Mouse (Mus musculus) heart, embryonic 14.5 days (tissue): ENCODE results near the gene 1500009C09Rik. TPM values are rescaled to one million over a fixed set of nuclear protein-coding genes. Genes with fewer than 3 reads are reported as not detected.

Experiments
- ATAC-seq: fragments of 200-750 bp; cut with Nextera tagmentation; 2 replicates; pipeline ENCODE4 v1.8.0; 2017; ENCODE audit warnings: low read depth, moderate TSS enrichment; ENCODE audit not compliant: insufficient number of reproducible peaks, insufficient read depth, low FRiP score
- H3K27ac ChIP-seq, 2 experiments: fragments of 200-500 bp in 1 of 2; fragments of 300-500 bp in 1 of 2; sonication (generic) in 1 of 2; replicated peaks in 1 of 2; 2 replicates each; pipeline ENCODE4 v1.5.1; 2012 to 2014; ENCODE audit warnings: low read depth in 2 of 2, low read length in 2 of 2, control low read depth in 1 of 2, mild to moderate bottlenecking in 1 of 2, mixed read lengths in 1 of 2; ENCODE audit not compliant: control insufficient read depth in 1 of 2, insufficient read depth in 1 of 2
- H3K27me3 ChIP-seq: fragments of 300-500 bp; sonication (generic); 2 replicates; pipeline ENCODE4 v1.6.1; 2014; ENCODE audit warnings: mild to moderate bottlenecking, low read length, control low read depth; ENCODE audit not compliant: control insufficient read depth, insufficient read depth
- H3K36me3 ChIP-seq: fragments of 300-500 bp; sonication (generic); 2 replicates; pipeline ENCODE4 v1.6.1; 2014; ENCODE audit warnings: mild to moderate bottlenecking, control low read depth, low read length, mixed read lengths; ENCODE audit not compliant: control insufficient read depth, insufficient read depth
- H3K4me1 ChIP-seq, 2 experiments: fragments of 200-500 bp in 1 of 2; fragments of 300-500 bp in 1 of 2; sonication (generic) in 1 of 2; 2 replicates each; pipeline ENCODE4 v1.6.1; 2012 to 2014; ENCODE audit warnings: low read length in 2 of 2, control low read depth in 1 of 2, mixed read lengths in 1 of 2; ENCODE audit not compliant: control insufficient read depth in 2 of 2, insufficient read depth in 2 of 2
- H3K4me2 ChIP-seq: fragments of 300-500 bp; sonication (generic); 2 replicates; pipeline ENCODE4 v1.6.1; 2014; ENCODE audit warnings: mild to moderate bottlenecking, low read length
- H3K4me3 ChIP-seq, 2 experiments: fragments of 200-500 bp in 1 of 2; fragments of 300-500 bp in 1 of 2; sonication (generic) in 1 of 2; 2 replicates each; pipeline ENCODE4 v1.5.1; 2012 to 2014; ENCODE audit warnings: low read length in 2 of 2, mild to moderate bottlenecking in 2 of 2, control low read depth in 1 of 2, low read depth in 1 of 2, moderate library complexity in 1 of 2; ENCODE audit not compliant: control insufficient read depth in 1 of 2, insufficient read depth in 1 of 2
- H3K9ac ChIP-seq: fragments of 300-500 bp; sonication (generic); 2 replicates; pipeline ENCODE4 v1.6.1; 2014; ENCODE audit warnings: mild to moderate bottlenecking, low read length
- H3K9me3 ChIP-seq: fragments of 300-500 bp; sonication (generic); 2 replicates; pipeline ENCODE4 v1.6.1; 2016; ENCODE audit warnings: low read length, control low read depth; ENCODE audit not compliant: control insufficient read depth
- WGBS: fragments of 180-500 bp; shearing (Covaris S2); extraction: QIAGEN DNeasy Blood & Tissue Kit; methylation state at CpG from one replicate; pipeline ENCODE4 v1.1.7; 2014; 5-methylcytosine and 5-hydroxymethylcytosine counted together
- polyA plus RNA-seq: library from polyadenylated mRNA; unstranded; fragments of >200 nt; fragmentation: Nextera tagmentation; extraction: Ambion mirVana; gene quantifications from 2 replicates; pipeline ENCODE4 v1.2.1, GENCODE M21; 2014

Gene 1500009C09Rik
- polyA plus RNA-seq, 1 experiment from 2014 or later, result not detected

DNA sequence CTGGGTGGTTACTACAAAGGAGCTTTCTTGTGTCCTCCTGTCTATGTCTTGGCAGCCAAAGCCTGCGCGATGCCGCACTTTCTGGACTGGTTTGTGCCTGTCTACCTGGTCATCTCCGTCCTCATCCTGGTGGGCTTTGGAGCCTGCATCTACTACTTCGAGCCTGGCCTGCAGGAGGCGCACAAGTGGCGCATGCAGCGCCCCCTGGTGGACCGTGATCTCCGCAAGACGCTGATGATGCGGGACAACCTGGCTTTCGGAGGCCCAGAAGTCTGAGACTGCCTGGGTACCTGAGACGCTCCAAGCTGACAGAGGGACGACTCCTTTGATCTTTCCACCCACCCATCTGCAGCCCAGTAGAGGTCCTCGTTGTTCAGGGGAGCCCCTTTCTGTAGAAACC is 7.3 kb downstream of the 1500009C09Rik start:
- H3K36me3 ChIP-seq, result no peaks in the 10 kb centered on the region
- H3K4me1 ChIP-seq, result peaks cover 15 to 22% of the 10 kb centered on the region in 2 experiments
- WGBS, result 12% methylated on average over 16 of the region's 16 CpGs
- no peak overlapping the region for H3K4me3 ChIP-seq
- no peak overlapping the region for H3K4me2 ChIP-seq
- H3K9me3 ChIP-seq, result no peaks in the 10 kb centered on the region
- H3K27ac ChIP-seq, result no peak overlapping the region
- ATAC-seq, result no peak
- peaks cover 4% of the 10 kb centered on the region; the same call in 1 of the 2 replicates for H3K27me3 ChIP-seq
- no peak overlapping the region for H3K9ac ChIP-seq

DNA sequence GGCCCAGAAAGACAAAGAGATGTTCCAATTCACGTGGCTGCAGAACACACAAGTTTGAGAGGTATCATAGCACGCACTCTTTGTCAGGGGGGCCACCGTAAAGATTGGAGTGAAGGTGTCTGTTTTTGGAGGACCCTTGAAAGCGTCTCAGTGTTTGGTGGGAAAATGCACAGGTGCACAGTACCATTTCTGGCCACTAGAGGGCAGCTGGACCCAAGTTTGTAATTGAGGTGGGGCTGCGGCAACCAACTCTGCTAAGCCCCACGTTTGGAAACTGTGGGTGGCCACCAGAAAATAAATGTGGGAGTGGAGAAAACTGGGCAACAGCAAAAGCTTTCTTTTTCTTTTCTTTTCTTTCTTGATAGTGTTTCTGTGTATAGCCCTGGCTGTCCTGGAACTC is 14.2 kb downstream of the 1500009C09Rik start:
- WGBS, result 6% methylated on average over 6 of the region's 6 CpGs
- no peak for ATAC-seq

GRCm38 (mm10) chr15:82268185-82268584 is 16.0 kb downstream of the 1500009C09Rik start:
- ATAC-seq, result no peak
- 47% methylated on average over 3 of the region's 3 CpGs for WGBS
- H3K9ac ChIP-seq, result no peak overlapping the region

More for the DNA sequence above, 14.2 kb downstream of the 1500009C09Rik start:
- no peaks in the 10 kb centered on the region for H3K36me3 ChIP-seq
- H3K4me1 ChIP-seq, result peaks cover 18 to 19% of the 10 kb centered on the region in 2 experiments
- no peaks in the 10 kb centered on the region for H3K9me3 ChIP-seq
- H3K9ac ChIP-seq, result no peak overlapping the region
- peaks cover under 1% of the 10 kb centered on the region; the same call in 1 of the 2 replicates for H3K27me3 ChIP-seq
- no peak overlapping the region for H3K27ac ChIP-seq
- no peak overlapping the region for H3K4me3 ChIP-seq
- H3K4me2 ChIP-seq, result no peak overlapping the region

DNA sequence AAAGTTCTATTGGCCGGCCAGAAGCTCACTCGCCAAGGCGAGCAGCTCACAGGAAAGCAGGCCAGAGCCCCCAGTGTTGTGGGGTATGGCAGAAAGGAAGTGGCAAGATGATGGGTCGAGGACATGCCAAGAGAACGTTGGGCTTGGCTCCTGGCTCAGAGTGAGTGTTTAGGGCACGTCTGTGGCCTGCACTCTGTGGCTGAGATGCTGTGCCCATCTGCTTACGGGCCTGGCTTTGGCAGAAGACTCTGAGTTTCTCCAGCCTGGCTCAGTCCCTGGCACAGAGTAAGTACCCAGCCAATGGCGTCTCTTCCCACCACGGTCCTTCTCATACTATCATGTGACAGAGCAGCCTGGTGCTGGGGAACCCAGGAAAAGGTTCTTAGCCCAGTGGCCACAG is 16.6 kb downstream of the 1500009C09Rik start:
- Histone ChIP-seq H3K9ac (no peak overlapping the region), H3K4me2 (no peak overlapping the region), H3K4me3 (no peak overlapping the region), H3K4me1 (peaks cover 7 to 13% of the 10 kb centered on the region in 2 experiments), H3K9me3 (no peaks in the 10 kb centered on the region), H3K27me3 (peaks cover 22% of the 10 kb centered on the region), H3K27ac (no peak overlapping the region), H3K36me3 (no peaks in the 10 kb centered on the region)
- ATAC-seq, result no peak
- 80% methylated on average over 9 of the region's 9 CpGs for WGBS

More at GRCm38 (mm10) chr15:82268185-82268584, 16.0 kb downstream of the 1500009C09Rik start:
- no peak overlapping the region for H3K4me3 ChIP-seq
- no peaks in the 10 kb centered on the region for H3K9me3 ChIP-seq
- H3K4me1 ChIP-seq, result peaks cover 7 to 13% of the 10 kb centered on the region in 2 experiments
- no peaks in the 10 kb centered on the region for H3K36me3 ChIP-seq
- H3K27me3 ChIP-seq, result peaks cover 16% of the 10 kb centered on the region
- no peak overlapping the region for H3K27ac ChIP-seq
- no peak overlapping the region for H3K4me2 ChIP-seq

DNA sequence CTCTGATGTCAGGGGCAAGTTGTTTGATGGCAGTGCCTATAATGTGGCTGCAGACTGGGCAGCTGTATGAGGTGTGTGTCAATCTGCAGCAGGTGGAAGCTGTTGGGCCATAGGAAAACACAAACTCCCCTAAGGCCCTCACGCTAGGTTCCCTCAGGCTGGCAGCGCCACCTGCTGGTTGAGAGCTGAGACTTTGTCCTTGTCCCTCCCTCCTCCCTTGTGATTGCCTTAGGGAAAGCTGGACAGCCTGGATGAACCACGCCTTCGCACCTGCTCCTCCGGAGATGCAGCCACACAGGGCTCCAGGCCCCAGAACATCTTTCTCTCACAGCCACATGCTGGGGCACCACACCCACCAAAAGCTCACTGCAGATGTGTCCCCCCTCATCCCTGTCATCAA is 19.0 kb downstream of the 1500009C09Rik start:
- peaks cover 47% of the 10 kb centered on the region for H3K27me3 ChIP-seq
- H3K36me3 ChIP-seq, result no peaks in the 10 kb centered on the region
- no peak overlapping the region for H3K9ac ChIP-seq
- no peak overlapping the region for H3K4me3 ChIP-seq
- ATAC-seq, result no peak
- peaks cover 14 to 15% of the 10 kb centered on the region in 2 experiments for H3K4me1 ChIP-seq
- H3K27ac ChIP-seq, result no peak overlapping the region
- no peak overlapping the region for H3K4me2 ChIP-seq
- 7% methylated on average over 5 of the region's 5 CpGs for WGBS
- H3K9me3 ChIP-seq, result no peaks in the 10 kb centered on the region

- no peak overlapping the region for H3K9ac ChIP-seq
- H3K27ac ChIP-seq, result no peak overlapping the region
- no peak overlapping the region for H3K4me3 ChIP-seq
- H3K9me3 ChIP-seq, result no peaks in the 10 kb centered on the region
- 78% methylated on average over 6 of the region's 6 CpGs for WGBS
- H3K36me3 ChIP-seq, result no peaks in the 10 kb centered on the region
- peaks cover 55% of the 10 kb centered on the region for H3K27me3 ChIP-seq
- H3K4me1 ChIP-seq, result peaks cover 14 to 15% of the 10 kb centered on the region in 2 experiments
- H3K4me2 ChIP-seq, result no peak overlapping the region
- ATAC-seq, result no peak
Measured at GRCm38 (mm10) chr15:82272295-82272694, 20.1 kb downstream of the 1500009C09Rik start.

DNA sequence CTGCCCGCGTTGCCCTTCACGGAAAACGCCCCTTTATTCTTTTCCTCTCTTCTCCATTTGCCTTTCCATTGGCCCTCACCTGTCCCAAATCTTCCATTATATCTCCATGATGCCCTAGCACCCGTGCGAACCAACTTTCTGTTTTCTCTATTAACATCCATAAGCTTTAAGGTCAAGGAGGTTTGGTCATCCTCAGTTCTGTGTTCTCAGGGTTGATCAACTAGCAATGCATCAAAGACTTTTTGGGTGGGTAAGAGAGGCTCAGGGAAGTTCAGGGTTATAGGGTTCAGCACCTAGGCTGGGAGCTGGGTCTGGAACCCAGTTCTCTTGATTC is 22.4 kb downstream of the 1500009C09Rik start, which contains the start of gene Sept3:
Sept3 (plus strand) TSS at position 301 of the 334 bp plus-strand sequence.
- Histone ChIP-seq H3K9me3 (no peaks in the 10 kb centered on the region), H3K36me3 (no peaks in the 10 kb centered on the region), H3K4me3 (peak within 1 kb of the TSS; percentile 50 to 51), H3K27me3 (peaks cover 55% of the 10 kb centered on the region), H3K4me1 (peaks cover 13 to 15% of the 10 kb centered on the region in 2 experiments), H3K27ac (no peak within 1 kb of the TSS), H3K9ac (peak within 1 kb of the TSS; percentile 70), H3K4me2 (peak within 1 kb of the TSS; percentile 98)
- WGBS, result 30% methylated on average over 6 of the region's 6 CpGs
- ATAC-seq, result no peak
